8 mouse cellular contexts compared by ENCODE assay signal in the genomic region with DNA sequence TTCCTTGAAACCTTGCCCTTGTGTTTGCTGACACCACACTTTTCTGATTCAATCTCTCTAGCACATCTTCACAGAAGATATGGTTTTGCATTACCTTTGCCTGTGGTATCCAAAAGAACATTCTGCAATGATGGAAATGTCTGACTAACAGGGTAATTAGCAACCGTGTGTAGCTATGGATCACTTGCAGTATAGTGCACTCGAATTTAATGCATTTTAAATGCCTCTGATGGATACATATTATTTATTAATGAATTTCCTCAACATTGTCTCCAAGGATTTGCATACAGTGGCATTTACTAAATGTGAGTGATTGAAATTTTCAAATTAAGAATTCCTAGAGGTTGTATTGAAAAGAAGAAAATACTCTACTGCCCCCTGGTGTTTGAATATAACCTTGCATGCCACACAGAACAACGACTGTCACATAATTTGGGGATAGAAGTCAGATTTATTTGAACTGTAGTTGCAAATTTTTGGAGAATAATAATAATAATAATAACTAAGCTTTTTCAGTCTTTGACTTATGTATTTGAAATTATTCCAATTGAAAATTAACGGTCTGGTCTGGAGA. TPM values are rescaled to one million over a fixed set of nuclear protein-coding genes. Genes with fewer than 3 reads are reported as not detected.
A peak's percentile ranks its signal among the peaks of the same experiment; 100 is the strongest.
DNase-seq lines count a peak whose midpoint lies in the region; ATAC-seq lines count a peak whose summit lies in the region.
"Had no signal": no experiment of that assay in that cellular context is flagged by ENCODE, and none has a peak within 500 bp of the region (broad histone marks: within the 10 kb centered on the region; RNA-seq: fewer than 3 reads in every experiment).

No protein-coding gene starts in this region.

- no peak for ATAC-seq in monocyte, adult 5-6 weeks (replicated peaks; ENCODE audit: insufficient number of reproducible peaks, low FRiP score, low TSS enrichment, poor library complexity, severe bottlenecking)

- peak; percentile 34 for DNase-seq in layer of hippocampus, adult 11-12 months (ENCODE audit: low spot score)
- no peak for DNase-seq in layer of hippocampus, postnatal 36 days
- peak; percentile 31 for DNase-seq in Muller cell, postnatal 12 days (ENCODE audit: inconsistent ontology term)
- DNase-seq in cerebellum, adult 18-20 months = peak; percentile 12 to 44
- DNase-seq in lung, postnatal 10 days = peak; percentile 41
- no peak for DNase-seq in adrenal gland, postnatal 25 days

RNA-seq across cellular contexts. Expression of a gene that starts 15.0 kb away (rescaled TPM):
- 1 to 10 TPM in 1 of 2 experiments, under 1 TPM in 1; 0.96 to 1.1 TPM for total RNA-seq in layer of hippocampus, postnatal 36 days (2021)
- total RNA-seq in monocyte, adult 5-6 weeks (2017) = not detected in 3 replicates
- total RNA-seq in adrenal gland, postnatal 25 days (2021) = 5.5 and 5.9 TPM in 2 replicates
- total RNA-seq: hematopoietic stem cell, adult 5-6 weeks had no signal

Comparison
In these comparisons a context has a peak if more than half of its experiments do, and no peak if none do; other contexts are left out.
1. DNase-seq: peak in layer of hippocampus, adult 11-12 months (single experiment), Muller cell, postnatal 12 days (single experiment), cerebellum, adult 18-20 months (2 of 2) and lung, postnatal 10 days (single experiment); none in layer of hippocampus, postnatal 36 days (0 of 2) and adrenal gland, postnatal 25 days (single experiment).